Mouse (Mus musculus): ENCODE measurements around the gene Vcl. TPM values are rescaled to one million over a fixed set of nuclear protein-coding genes. Genes with fewer than 3 reads are reported as not detected.

The Vcl gene
- polyA plus RNA-seq, 1 experiment from 2014 or later: 19.7 TPM

GRCm38 (mm10) chr14:21077939-21078338 lies 148.7 kb downstream of the Vcl start:
- Histone ChIP-seq H3K9me3 (ENCODE audit: control insufficient read depth, low read length) (no peaks in the 10 kb centered on the region), H3K4me3 (replicated peaks; ENCODE audit: low read length) (no peak overlapping the region), H3K4me1 (replicated peaks; ENCODE audit: control insufficient read depth, insufficient read depth, low read length) (0 out of 2 replicates have a peak, but pooled peaks cover 4% of the 10 kb centered on the region), H3K4me2 (replicated peaks) (no peak overlapping the region), H3K36me3 (replicated peaks; ENCODE audit: control insufficient read depth, insufficient read depth) (no peaks in the 10 kb centered on the region), H3K27me3 (ENCODE audit: control insufficient read depth, insufficient read depth, low read length) (no peaks in the 10 kb centered on the region), H3K9ac (no peak overlapping the region), H3K27ac (no peak overlapping the region)
- no peak for ATAC-seq (ENCODE audit: low FRiP score)
- no peak for DNase-seq (ENCODE audit: low spot score)
- WGBS: 90% methylated on average over 4 of the region's 4 CpGs

- Histone ChIP-seq H3K27me3 (ENCODE audit: control insufficient read depth, insufficient read depth, low read length) (no peaks in the 10 kb centered on the region), H3K9me3 (ENCODE audit: control insufficient read depth, low read length) (no peaks in the 10 kb centered on the region), H3K4me1 (replicated peaks; ENCODE audit: control insufficient read depth, insufficient read depth, low read length) (0 out of 2 replicates have a peak, but pooled peaks cover 4% of the 10 kb centered on the region), H3K4me2 (replicated peaks) (no peak overlapping the region), H3K27ac (no peak overlapping the region), H3K9ac (no peak overlapping the region), H3K4me3 (replicated peaks; ENCODE audit: low read length) (no peak overlapping the region), H3K36me3 (replicated peaks; ENCODE audit: control insufficient read depth, insufficient read depth) (no peaks in the 10 kb centered on the region)
- ATAC-seq (ENCODE audit: low FRiP score): no peak
- no peak for DNase-seq (ENCODE audit: low spot score)
Measured at GRCm38 (mm10) chr14:21078511-21078910, 149.3 kb downstream of the Vcl start.

GRCm38 (mm10) chr14:21082823-21083222 lies 153.6 kb downstream of the Vcl start:
- WGBS: 67% methylated on average over 1 of the region's 1 CpGs
- no peak overlapping the region for H3K9ac ChIP-seq
- no peak for ATAC-seq (ENCODE audit: low FRiP score)

More at GRCm38 (mm10) chr14:21082823-21083222, 153.6 kb downstream of the Vcl start:
- Histone ChIP-seq H3K4me1 (replicated peaks; ENCODE audit: control insufficient read depth, insufficient read depth, low read length) (no peaks in the 10 kb centered on the region), H3K27ac (no peak overlapping the region), H3K36me3 (replicated peaks; ENCODE audit: control insufficient read depth, insufficient read depth) (no peaks in the 10 kb centered on the region), H3K4me2 (replicated peaks) (no peak overlapping the region), H3K27me3 (ENCODE audit: control insufficient read depth, insufficient read depth, low read length) (no peaks in the 10 kb centered on the region), H3K4me3 (replicated peaks; ENCODE audit: low read length) (no peak overlapping the region), H3K9me3 (ENCODE audit: control insufficient read depth, low read length) (no peaks in the 10 kb centered on the region)
- no peak for DNase-seq (ENCODE audit: low spot score)

Other genes starting within 250 kb of the Vcl start
- gene Fut11, start 234.4 kb upstream of the Vcl start, polyA plus RNA-seq (2014; fragmentation: Nextera tagmentation; extraction: Ambion mirVana): 25.1 and 31.8 TPM in 2 replicates
- gene Chchd1, start 226.4 kb upstream of the Vcl start, polyA plus RNA-seq (2014; fragmentation: Nextera tagmentation; extraction: Ambion mirVana): 169 and 194 TPM in 2 replicates
- 38.5 and 50.5 TPM in 2 replicates for gene Zswim8, start 221.8 kb upstream of the Vcl start, polyA plus RNA-seq (2014; fragmentation: Nextera tagmentation; extraction: Ambion mirVana)
- 17.1 and 17.7 TPM in 2 replicates for gene Ndst2, start 194.8 kb upstream of the Vcl start, polyA plus RNA-seq (2014; fragmentation: Nextera tagmentation; extraction: Ambion mirVana)
- 166 and 197 TPM in 2 replicates for gene Camk2g, start 135.3 kb upstream of the Vcl start, polyA plus RNA-seq (2014; fragmentation: Nextera tagmentation; extraction: Ambion mirVana)
- gene Plau, start 92.7 kb upstream of the Vcl start, polyA plus RNA-seq (2014; fragmentation: Nextera tagmentation; extraction: Ambion mirVana): 0.27 and 0.34 TPM in 2 replicates
- 94.5 and 101 TPM in 2 replicates for gene Ap3m1, start 123.1 kb downstream of the Vcl start, polyA plus RNA-seq (2014; fragmentation: Nextera tagmentation; extraction: Ambion mirVana)
- 40.2 and 43.7 TPM in 2 replicates for gene Adk, start 123.2 kb downstream of the Vcl start, polyA plus RNA-seq (2014; fragmentation: Nextera tagmentation; extraction: Ambion mirVana)

Measured in hindbrain, embryonic 14.5 days (tissue).